Mouse (Mus musculus): ENCODE results near the gene Zfp827.

DNA sequence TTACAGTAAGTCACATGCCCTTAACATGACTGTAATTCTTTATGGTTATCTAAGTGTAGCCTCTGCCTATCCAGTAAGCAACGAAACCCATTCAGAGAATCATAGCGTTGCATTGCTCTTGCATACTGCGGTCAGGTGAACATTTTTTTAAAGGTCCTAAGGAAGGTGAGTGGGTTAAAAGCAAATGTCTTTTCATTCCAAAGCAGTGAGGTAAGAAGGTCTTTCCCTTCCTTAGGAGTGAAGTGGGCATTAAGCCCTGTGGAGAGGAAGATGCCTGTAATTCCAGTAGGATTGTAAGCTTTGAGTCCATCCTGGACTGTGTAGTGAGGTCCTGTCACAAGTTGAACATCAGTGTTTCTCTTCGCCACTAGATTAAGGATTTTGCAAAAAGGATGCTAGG is 66.2 kb downstream of the Zfp827 start:
- no peak for TF ChIP-seq POLR2A (IDR thresholded peaks at IDR 0.05; ENCODE audit: low read depth, low read length)
- no peak for TF ChIP-seq CTCF (IDR thresholded peaks at IDR 0.05; ENCODE audit: borderline replicate concordance, insufficient read depth, low read length)

Measured in embryonic fibroblast, embryonic 13.5 days (primary cell).